Mouse (Mus musculus) testis, adult 2 months (tissue): Measurements from ENCODE around the gene Zan. TPM values are rescaled to one million over a fixed set of nuclear protein-coding genes. Genes with fewer than 3 reads are reported as not detected.

Experiments
- H3K27ac ChIP-seq: fragments of 200-500 bp; 2 replicates; pipeline ENCODE4 v1.5.1; 2012; ENCODE audit warnings: low read depth, low read length; ENCODE audit not compliant: control insufficient read depth, insufficient read depth
- H3K27me3 ChIP-seq: fragments of 200-500 bp; 2 replicates; pipeline ENCODE4 v1.6.1; 2012; ENCODE audit warnings: mild to moderate bottlenecking, low read length, moderate library complexity; ENCODE audit not compliant: control insufficient read depth, insufficient read depth
- H3K36me3 ChIP-seq: fragments of 200-500 bp; 2 replicates; pipeline ENCODE4 v1.6.1; 2012; ENCODE audit warnings: mild to moderate bottlenecking, low read length; ENCODE audit not compliant: control insufficient read depth, insufficient read depth
- H3K4me1 ChIP-seq: fragments of 200-500 bp; 2 replicates; pipeline ENCODE4 v1.6.1; 2012; ENCODE audit warnings: low read length; ENCODE audit not compliant: control insufficient read depth, insufficient read depth
- H3K4me3 ChIP-seq: fragments of 200-500 bp; 2 replicates; pipeline ENCODE4 v1.5.1; 2012; ENCODE audit warnings: low read depth, mild to moderate bottlenecking, low read length, moderate library complexity, mixed read lengths; ENCODE audit not compliant: control insufficient read depth
- CTCF ChIP-seq: fragments of 200-500 bp; IDR thresholded peaks from 2 replicates; pipeline ENCODE4 v1.5.1; 2012; ENCODE audit warnings: low read depth, mild to moderate bottlenecking, inconsistent platforms, low read length, moderate library complexity; ENCODE audit not compliant: control insufficient read depth, insufficient read depth, insufficient replicate concordance
- POLR2A ChIP-seq: fragments of 200-500 bp; IDR thresholded peaks from 2 replicates; pipeline ENCODE4 v1.6.1; 2012; ENCODE audit warnings: low read depth, mild to moderate bottlenecking, inconsistent platforms, low read length, moderate library complexity; ENCODE audit not compliant: control insufficient read depth
- polyA plus RNA-seq: library from polyadenylated mRNA; depleted of rRNA; stranded (reverse); fragments of >200 nt; gene quantifications from 2 replicates; pipeline ENCODE4 v1.2.3, GENCODE M21; 2012

Gene Zan
- polyA plus RNA-seq, 1 experiment, result 11.5 TPM

DNA sequence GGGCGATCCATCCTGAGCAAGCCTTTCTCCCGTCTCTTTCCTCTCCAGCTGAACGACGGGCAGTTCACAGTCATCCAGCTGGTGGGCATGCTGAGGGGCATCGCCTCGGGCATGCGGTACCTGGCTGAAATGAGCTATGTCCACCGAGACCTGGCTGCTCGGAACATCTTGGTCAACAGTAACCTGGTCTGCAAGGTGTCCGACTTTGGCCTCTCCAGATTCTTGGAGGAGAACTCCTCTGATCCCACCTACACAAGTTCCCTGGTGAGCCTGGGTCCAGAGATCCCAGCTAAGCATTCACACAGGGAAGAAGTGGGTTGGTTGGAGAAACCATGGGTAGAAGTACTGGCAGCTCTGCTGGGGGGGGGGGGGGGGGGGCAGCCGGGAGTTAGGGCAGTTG lies 107.2 kb downstream of the Zan start:
- Histone ChIP-seq H3K4me1 (peaks cover 3% of the 10 kb centered on the region; the same call in 1 of the 2 replicates), H3K36me3 (no peaks in the 10 kb centered on the region), H3K4me3 (no peak overlapping the region), H3K27ac (no peak overlapping the region), H3K27me3 (no peaks in the 10 kb centered on the region)
- TF ChIP-seq CTCF, result no peak
- TF ChIP-seq POLR2A, result no peak

GRCm38 (mm10) chr5:137358382-137358781 lies 118.5 kb downstream of the Zan start:
- Histone ChIP-seq H3K4me1 (no peaks in the 10 kb centered on the region; the same call in 1 of the 2 replicates), H3K36me3 (no peaks in the 10 kb centered on the region), H3K27me3 (no peaks in the 10 kb centered on the region), H3K27ac (no peak overlapping the region), H3K4me3 (no peak overlapping the region)
- TF ChIP-seq CTCF (no peak), POLR2A (no peak)

DNA sequence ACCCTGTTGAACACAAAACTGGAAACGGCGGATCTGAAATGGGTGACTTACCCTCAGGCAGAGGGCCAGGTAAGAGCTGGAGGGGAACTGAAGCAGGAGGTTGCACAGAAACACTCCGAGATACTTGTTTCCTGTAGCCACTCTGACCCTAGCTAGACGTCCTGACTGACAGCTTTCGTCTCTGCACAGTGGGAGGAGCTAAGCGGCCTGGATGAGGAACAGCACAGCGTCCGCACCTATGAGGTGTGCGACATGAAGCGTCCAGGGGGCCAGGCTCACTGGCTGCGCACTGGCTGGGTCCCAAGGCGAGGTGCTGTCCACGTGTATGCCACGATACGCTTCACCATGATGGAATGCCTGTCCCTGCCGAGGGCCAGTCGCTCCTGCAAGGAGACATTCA lies 122.8 kb downstream of the Zan start:
- H3K4me3 ChIP-seq, result no peak overlapping the region
- no peaks in the 10 kb centered on the region for H3K36me3 ChIP-seq
- no peak for TF ChIP-seq POLR2A
- no peak for TF ChIP-seq CTCF
- H3K27ac ChIP-seq, result no peak overlapping the region
- H3K27me3 ChIP-seq, result no peaks in the 10 kb centered on the region
- H3K4me1 ChIP-seq, result no peaks in the 10 kb centered on the region; the same call in 1 of the 2 replicates

DNA sequence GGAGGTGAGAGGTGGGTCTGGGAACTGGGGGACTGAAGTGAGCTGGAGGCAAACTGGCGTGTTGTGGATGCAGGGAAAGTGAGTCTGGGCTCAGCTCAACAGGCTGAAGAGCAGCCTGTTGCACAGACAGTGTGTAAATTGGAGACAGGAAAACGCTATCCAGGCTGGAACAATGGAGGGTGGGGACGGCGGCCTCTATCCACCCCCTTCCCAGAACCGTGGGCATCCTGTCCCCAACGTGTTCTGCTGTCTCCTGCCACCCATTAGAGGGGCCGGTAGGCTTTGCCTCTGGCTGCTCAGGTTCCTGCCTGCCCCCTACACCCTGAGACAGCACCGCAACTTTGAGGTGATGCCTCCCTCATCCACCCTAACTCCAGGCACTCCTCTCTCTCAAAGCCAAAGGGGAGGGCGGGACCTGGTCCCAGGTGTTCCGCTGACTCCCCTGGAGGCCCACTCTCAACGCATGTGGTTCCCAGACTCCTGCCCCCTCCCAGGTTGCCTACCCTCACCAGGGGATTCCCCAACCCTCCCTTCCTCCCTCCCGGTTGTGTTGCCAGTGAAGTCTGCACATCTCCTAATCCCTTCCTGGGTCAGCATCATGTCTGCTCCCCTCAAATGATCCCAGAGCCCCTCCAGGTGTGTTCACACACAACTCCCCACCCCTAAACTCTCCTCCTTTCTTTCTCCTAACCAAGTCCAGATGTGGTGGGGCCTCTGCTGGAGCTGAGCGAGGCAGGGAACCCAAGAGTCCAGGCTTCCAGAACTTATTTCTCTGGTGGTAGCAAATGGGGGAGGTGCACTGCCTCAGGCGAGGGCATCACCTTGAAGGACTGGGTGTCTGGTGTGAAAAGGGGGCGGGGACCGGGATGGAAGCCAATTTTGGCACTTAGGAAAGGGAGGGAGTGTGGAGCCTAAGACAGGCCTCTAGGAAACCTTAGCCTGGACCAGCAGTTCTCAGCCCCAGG lies 124.6 kb downstream of the Zan start:
- Histone ChIP-seq H3K4me1 (peaks cover 2% of the 10 kb centered on the region; the same call in 1 of the 2 replicates), H3K36me3 (no peaks in the 10 kb centered on the region)
- TF ChIP-seq CTCF, result no peak
- TF ChIP-seq POLR2A, result no peak

DNA sequence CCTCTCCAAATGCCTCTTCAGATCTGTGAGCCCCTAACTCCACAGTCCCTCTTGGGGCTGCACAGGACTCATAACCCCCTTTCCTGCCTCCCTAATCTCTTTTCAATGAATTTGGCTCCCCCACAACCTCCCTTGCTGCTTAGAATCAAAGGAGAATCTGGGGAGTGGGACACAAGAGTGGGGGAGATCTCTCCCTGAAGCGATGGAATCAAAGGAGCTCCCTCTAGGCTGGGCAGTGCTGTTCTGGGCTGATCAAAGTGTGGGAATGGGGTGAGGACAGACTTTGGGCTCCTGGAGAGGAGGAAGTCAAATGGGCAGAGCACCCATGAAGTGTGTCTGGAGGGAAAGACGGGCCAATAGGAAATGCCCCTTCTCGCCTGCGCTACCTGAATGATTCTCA lies 125.5 kb downstream of the Zan start:
- no peak overlapping the region for H3K4me3 ChIP-seq
- H3K4me1 ChIP-seq, result peaks cover 2% of the 10 kb centered on the region; the same call in 1 of the 2 replicates
- H3K27me3 ChIP-seq, result no peaks in the 10 kb centered on the region
- no peak overlapping the region for H3K27ac ChIP-seq
- H3K36me3 ChIP-seq, result no peaks in the 10 kb centered on the region
- TF ChIP-seq POLR2A, result no peak
- no peak for TF ChIP-seq CTCF

More for the DNA sequence above, 124.6 kb downstream of the Zan start:
- no peak overlapping the region for H3K27ac ChIP-seq
- no peak overlapping the region for H3K4me3 ChIP-seq
- H3K27me3 ChIP-seq, result no peaks in the 10 kb centered on the region

DNA sequence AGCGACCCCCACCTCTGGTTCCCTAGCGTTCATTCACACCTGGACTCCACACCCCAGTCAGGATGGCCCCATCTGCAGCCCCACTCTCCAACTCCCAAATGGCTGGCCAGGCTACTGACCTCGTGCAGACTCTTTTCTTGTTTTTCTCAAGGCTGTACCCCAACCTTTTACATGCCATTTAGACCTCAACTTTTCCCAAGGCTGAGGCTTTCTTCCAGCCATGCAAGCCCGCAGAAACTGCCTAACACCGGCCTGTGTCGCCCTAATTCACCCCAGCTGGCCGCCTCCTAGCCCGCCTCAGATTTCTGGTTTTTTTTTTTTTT lies 125.8 kb downstream of the Zan start:
- TF ChIP-seq POLR2A, result no peak
- H3K36me3 ChIP-seq, result no peaks in the 10 kb centered on the region
- H3K27me3 ChIP-seq, result no peaks in the 10 kb centered on the region
- no peak overlapping the region for H3K27ac ChIP-seq
- peaks cover 2% of the 10 kb centered on the region; the same call in 1 of the 2 replicates for H3K4me1 ChIP-seq
- H3K4me3 ChIP-seq, result no peak overlapping the region; the same call in 1 of the 2 replicates

- H3K4me3 ChIP-seq, result peak overlapping the region; percentile 74
- peak overlapping the region; percentile 2; the same call in 1 of the 2 replicates for H3K27ac ChIP-seq
- H3K27me3 ChIP-seq, result no peaks in the 10 kb centered on the region
- H3K36me3 ChIP-seq, result no peaks in the 10 kb centered on the region
- TF ChIP-seq CTCF (no peak), POLR2A (no peak)
- peaks cover 2% of the 10 kb centered on the region; the same call in 1 of the 2 replicates for H3K4me1 ChIP-seq
Measured at GRCm38 (mm10) chr5:137350205-137351057, 126.4 kb downstream of the Zan start.
